Comparison of ENCODE assay signal across 9 mouse cellular contexts in genomic region chr11:69578301-69578700, GRCm38 (mm10). TPM values are rescaled to one million over a fixed set of nuclear protein-coding genes. Genes with fewer than 3 reads are reported as not detected.
A peak's percentile ranks its signal among the peaks of the same experiment; 100 is the strongest.
DNase-seq lines count a peak whose midpoint lies in the region; ATAC-seq and TF ChIP-seq lines count a peak whose summit lies in the region.
"Had no signal": no experiment of that assay in that cellular context is flagged by ENCODE, and none has a peak within 500 bp of the region (broad histone marks: within the 10 kb centered on the region; RNA-seq: fewer than 3 reads in every experiment).

No protein-coding gene starts in this region.

- H3K9ac ChIP-seq in limb, embryonic 15.5 days: peak overlapping the region; percentile 80
- peak overlapping the region; percentile 90 for H3K9ac ChIP-seq in stomach, embryonic 16.5 days (ENCODE audit: low read length)

- no peak for TF ChIP-seq CTCF in testis, adult 2 months (IDR thresholded peaks at IDR 0.05; ENCODE audit: control insufficient read depth, insufficient read depth, insufficient replicate concordance, low read depth, low read length)

- peak overlapping the region; percentile 85 for H3K4me3 ChIP-seq in erythroblast, embryonic 14.5 days (replicated peaks)
- H3K4me3 ChIP-seq in testis, adult 2 months (ENCODE audit: control insufficient read depth, low read depth, low read length): peak overlapping the region; percentile 91
- peak overlapping the region; percentile 77 for H3K4me3 ChIP-seq in limb, embryonic 15.5 days
- H3K4me3 ChIP-seq in stomach, embryonic 16.5 days (replicated peaks; ENCODE audit: low read length): peak overlapping the region; percentile 87

- TF ChIP-seq POLR2A in testis, adult 2 months (IDR thresholded peaks at IDR 0.05; ENCODE audit: control insufficient read depth, low read depth, low read length): no peak

- H3K36me3 ChIP-seq in erythroblast, embryonic 14.5 days (ENCODE audit: control insufficient read depth): peaks cover 58% of the 10 kb centered on the region
- H3K36me3 ChIP-seq in testis, adult 2 months (ENCODE audit: control insufficient read depth, insufficient read depth, low read length): peaks cover 1% of the 10 kb centered on the region; the same call in 1 of the 2 replicates
- peaks cover 15% of the 10 kb centered on the region for H3K36me3 ChIP-seq in limb, embryonic 15.5 days
- no peaks in the 10 kb centered on the region for H3K36me3 ChIP-seq in stomach, embryonic 16.5 days (ENCODE audit: control insufficient read depth, insufficient read depth, low read length)

- H3K27me3 ChIP-seq in erythroblast, embryonic 14.5 days (ENCODE audit: control insufficient read depth): no peaks in the 10 kb centered on the region
- H3K27me3 ChIP-seq in testis, adult 2 months (ENCODE audit: control insufficient read depth, insufficient read depth, low read length): no peaks in the 10 kb centered on the region
- H3K27me3 ChIP-seq in limb, embryonic 15.5 days: no peaks in the 10 kb centered on the region
- H3K27me3 ChIP-seq in stomach, embryonic 16.5 days (ENCODE audit: control insufficient read depth, insufficient read depth, low read length): no peaks in the 10 kb centered on the region

- peaks cover 74% of the 10 kb centered on the region for H3K4me1 ChIP-seq in erythroblast, embryonic 14.5 days (ENCODE audit: control insufficient read depth)
- peaks cover 16% of the 10 kb centered on the region for H3K4me1 ChIP-seq in testis, adult 2 months (ENCODE audit: control insufficient read depth, insufficient read depth, low read length)
- H3K4me1 ChIP-seq in limb, embryonic 15.5 days: peaks cover 33% of the 10 kb centered on the region
- H3K4me1 ChIP-seq in stomach, embryonic 16.5 days (ENCODE audit: control insufficient read depth, insufficient read depth, low read length): peaks cover 23% of the 10 kb centered on the region

- H3K27ac ChIP-seq in testis, adult 2 months (ENCODE audit: control insufficient read depth, insufficient read depth, low read depth, low read length): peak overlapping the region; percentile 65
- peak overlapping the region; percentile 82; the same call in 1 of the 2 replicates for H3K27ac ChIP-seq in limb, embryonic 15.5 days
- H3K27ac ChIP-seq in stomach, embryonic 16.5 days (ENCODE audit: low read length): no peak overlapping the region; the same call in 1 of the 2 replicates

- no peaks in the 10 kb centered on the region for H3K9me3 ChIP-seq in erythroblast, embryonic 14.5 days (ENCODE audit: control insufficient read depth, low read length)
- H3K9me3 ChIP-seq in limb, embryonic 15.5 days: no peaks in the 10 kb centered on the region
- H3K9me3 ChIP-seq in stomach, embryonic 16.5 days (replicated peaks; ENCODE audit: control insufficient read depth, low read length): no peaks in the 10 kb centered on the region

- DNase-seq in testis, postnatal 10 days (ENCODE audit: low spot score): no peak
- no peak for DNase-seq in B cell, adult 2 months
- DNase-seq in embryo, embryonic 9.5 days (ENCODE audit: extremely low spot score): no peak
- DNase-seq: cerebellum, postnatal 36 days had no signal

- 11% methylated on average over 15 of the region's 15 CpGs for WGBS in limb, embryonic 15.5 days
- 10% methylated on average over 15 of the region's 15 CpGs for WGBS in stomach, embryonic 16.5 days

- no peak for ATAC-seq in erythroblast, adult 5-6 weeks (replicated peaks; ENCODE audit: low FRiP score, poor library complexity, severe bottlenecking)
- no peak for ATAC-seq in limb, embryonic 15.5 days (ENCODE audit: insufficient number of reproducible peaks, low FRiP score, low TSS enrichment, low read depth)
- ATAC-seq in stomach, embryonic 16.5 days (ENCODE audit: insufficient read depth, low FRiP score): no peak

- H3K4me2 ChIP-seq in limb, embryonic 15.5 days: peak overlapping the region; percentile 80
- H3K4me2 ChIP-seq in stomach, embryonic 16.5 days (ENCODE audit: low read depth, low read length): peak overlapping the region; percentile 68

RNA-seq across cellular contexts. Expression of gene Wrap53, which starts 1.8 kb away (rescaled TPM):
- 3.8 and 7.2 TPM in 2 replicates for polyA plus RNA-seq in erythroblast, embryonic 14.5 days (2012)
- 18.4 and 21.3 TPM in 2 replicates for total RNA-seq in erythroblast, adult 5-6 weeks (2015; ENCODE audit: low replicate concordance)
- 7.7 and 8.9 TPM in 2 replicates for total RNA-seq in erythroblast, adult 5-6 weeks (2017; ENCODE audit: low replicate concordance)
- 9.5 and 9.7 TPM in 2 replicates for polyA plus RNA-seq in testis, adult 2 months (2012; rRNA removed)
- 23.6 and 24.8 TPM in 2 replicates for polyA plus RNA-seq in limb, embryonic 15.5 days (2015; fragmentation: Nextera tagmentation; extraction: Ambion mirVana)
- 19.3 and 21.6 TPM in 2 replicates for polyA plus RNA-seq in stomach, embryonic 16.5 days (2015; fragmentation: Nextera tagmentation; extraction: Ambion mirVana)

RNA-seq across cellular contexts. Expression of gene Trp53, which starts 1.9 kb away (rescaled TPM):
- 4.1 and 4.3 TPM in 2 replicates for polyA plus RNA-seq in erythroblast, embryonic 14.5 days (2012)
- 44.6 and 56.8 TPM in 2 replicates for total RNA-seq in erythroblast, adult 5-6 weeks (2015; ENCODE audit: low replicate concordance)
- total RNA-seq in erythroblast, adult 5-6 weeks (2017; ENCODE audit: low replicate concordance): 25.1 and 28.0 TPM in 2 replicates
- polyA plus RNA-seq in testis, adult 2 months (2012; rRNA removed): 22.1 TPM in 2 replicates
- polyA plus RNA-seq in limb, embryonic 15.5 days (2015; fragmentation: Nextera tagmentation; extraction: Ambion mirVana): 132 and 134 TPM in 2 replicates
- polyA plus RNA-seq in stomach, embryonic 16.5 days (2015; fragmentation: Nextera tagmentation; extraction: Ambion mirVana): 118 and 120 TPM in 2 replicates

RNA-seq across cellular contexts. Expression of gene Efnb3, which starts 18.3 kb away (rescaled TPM):
- 0.15 and 0.20 TPM in 2 replicates for polyA plus RNA-seq in erythroblast, embryonic 14.5 days (2012)
- 1.2 TPM in 1 of 2 replicates, not detected in the other for total RNA-seq in erythroblast, adult 5-6 weeks (2015; ENCODE audit: low replicate concordance)
- 1.3 and 2.2 TPM in 2 replicates for total RNA-seq in erythroblast, adult 5-6 weeks (2017; ENCODE audit: low replicate concordance)
- 2.7 and 3.3 TPM in 2 replicates for polyA plus RNA-seq in testis, adult 2 months (2012; rRNA removed)
- polyA plus RNA-seq in limb, embryonic 15.5 days (2015; fragmentation: Nextera tagmentation; extraction: Ambion mirVana): 27.9 and 33.2 TPM in 2 replicates
- 7.2 and 7.3 TPM in 2 replicates for polyA plus RNA-seq in stomach, embryonic 16.5 days (2015; fragmentation: Nextera tagmentation; extraction: Ambion mirVana)

RNA-seq across cellular contexts. Expression of gene Atp1b2, which starts 27.4 kb away (rescaled TPM):
- 8.1 and 9.1 TPM in 2 replicates for polyA plus RNA-seq in erythroblast, embryonic 14.5 days (2012)
- total RNA-seq in erythroblast, adult 5-6 weeks (2015; ENCODE audit: low replicate concordance): 10.6 and 24.0 TPM in 2 replicates
- 1.2 and 4.0 TPM in 2 replicates for total RNA-seq in erythroblast, adult 5-6 weeks (2017; ENCODE audit: low replicate concordance)
- 27.9 and 40.5 TPM in 2 replicates for polyA plus RNA-seq in testis, adult 2 months (2012; rRNA removed)
- polyA plus RNA-seq in limb, embryonic 15.5 days (2015; fragmentation: Nextera tagmentation; extraction: Ambion mirVana): 8.2 and 10.5 TPM in 2 replicates
- 9.5 and 10.4 TPM in 2 replicates for polyA plus RNA-seq in stomach, embryonic 16.5 days (2015; fragmentation: Nextera tagmentation; extraction: Ambion mirVana)

RNA-seq across cellular contexts. Expression of gene Dnah2, which starts 29.4 kb away (rescaled TPM):
- 0.04 TPM in 1 of 2 replicates, not detected in the other for polyA plus RNA-seq in erythroblast, embryonic 14.5 days (2012)
- not detected in 2 replicates for total RNA-seq in erythroblast, adult 5-6 weeks (2015; ENCODE audit: low replicate concordance)
- not detected in 2 replicates for total RNA-seq in erythroblast, adult 5-6 weeks (2017; ENCODE audit: low replicate concordance)
- polyA plus RNA-seq in testis, adult 2 months (2012; rRNA removed): 39.3 and 42.7 TPM in 2 replicates
- polyA plus RNA-seq in limb, embryonic 15.5 days (2015; fragmentation: Nextera tagmentation; extraction: Ambion mirVana): 2.0 and 3.0 TPM in 2 replicates
- 0.54 and 0.69 TPM in 2 replicates for polyA plus RNA-seq in stomach, embryonic 16.5 days (2015; fragmentation: Nextera tagmentation; extraction: Ambion mirVana)
